Mouse (Mus musculus) colon, adult 2 months (tissue): ENCODE data around the gene Sptssa. TPM values are rescaled to one million over a fixed set of nuclear protein-coding genes. Genes with fewer than 3 reads are reported as not detected.

ENCODE experiments used
- polyA plus RNA-seq: library from polyadenylated mRNA; depleted of rRNA; stranded (reverse); fragments of >200 nt; gene quantifications from 2 replicates; pipeline ENCODE4 v1.2.3, GENCODE M21; 2012; rRNA removed

The Sptssa gene
- polyA plus RNA-seq = 82.4 and 86.1 TPM in 2 replicates

GRCm38 (mm10) chr12:54656396-54657171 lies at the start of gene Sptssa:
Sptssa (minus strand) TSS chr12:54656573.

GRCm38 (mm10) chr12:54695511-54696241 lies 39.3 kb upstream of the Sptssa start, which contains the start of gene Eapp:
Eapp (minus strand) TSS chr12:54695897.

Other genes with a start within 250 kb of the Sptssa start
- 13.3 and 18.1 TPM in 2 replicates for gene Eapp, start 39.3 kb upstream of the Sptssa start, polyA plus RNA-seq
- gene Snx6, start 139.1 kb upstream of the Sptssa start, polyA plus RNA-seq = 10.3 and 12.7 TPM in 2 replicates
- 5.5 and 5.7 TPM in 2 replicates for gene Cfl2, start 206.3 kb upstream of the Sptssa start, polyA plus RNA-seq